Mouse (Mus musculus) hindbrain, embryonic 16.5 days (tissue): ENCODE data around the gene Cnot10. TPM values are rescaled to one million over a fixed set of nuclear protein-coding genes. Genes with fewer than 3 reads are reported as not detected.
A peak's percentile ranks its signal among the peaks of the same experiment; 100 is the strongest.

Experiments
- ATAC-seq: fragments of 200-750 bp; cut with Nextera tagmentation; 2 replicates; pipeline ENCODE4 v1.8.0; 2017; ENCODE audit warnings: moderate TSS enrichment, moderate library complexity
- H3K27ac ChIP-seq: fragments of 300-500 bp; sonication (generic); 2 replicates; pipeline ENCODE4 v1.5.1; 2014; ENCODE audit warnings: low read depth, mild to moderate bottlenecking, control low read depth, low read length, moderate library complexity
- H3K27me3 ChIP-seq: fragments of 300-500 bp; sonication (generic); replicated peaks from 2 replicates; pipeline ENCODE4 v1.6.1; 2014; ENCODE audit warnings: low read length; ENCODE audit not compliant: control insufficient read depth, insufficient read depth
- H3K36me3 ChIP-seq: fragments of 300-500 bp; sonication (generic); 2 replicates; pipeline ENCODE4 v1.6.1; 2014; ENCODE audit warnings: mild to moderate bottlenecking, low read length, moderate library complexity, mixed read lengths; ENCODE audit not compliant: control insufficient read depth, insufficient read depth
- H3K4me1 ChIP-seq: fragments of 300-500 bp; sonication (generic); 2 replicates; pipeline ENCODE4 v1.6.1; 2014; ENCODE audit warnings: low read depth, low read length; ENCODE audit not compliant: control insufficient read depth, insufficient read depth
- H3K4me2 ChIP-seq: fragments of 300-500 bp; sonication (generic); 2 replicates; pipeline ENCODE4 v1.6.1; 2014; ENCODE audit warnings: mild to moderate bottlenecking, low read length, control low read depth, moderate library complexity
- H3K4me3 ChIP-seq: fragments of 300-500 bp; sonication (generic); 2 replicates; pipeline ENCODE4 v1.5.1; 2014; ENCODE audit warnings: mild to moderate bottlenecking, low read length, control low read depth, moderate library complexity
- H3K9ac ChIP-seq: fragments of 300-500 bp; sonication (generic); 2 replicates; pipeline ENCODE4 v1.6.1; 2014; ENCODE audit warnings: low read depth, mild to moderate bottlenecking, control low read depth, low read length, moderate library complexity
- H3K9me3 ChIP-seq: fragments of 300-500 bp; sonication (generic); 2 replicates; pipeline ENCODE4 v1.6.1; 2014; ENCODE audit warnings: mild to moderate bottlenecking, low read length, moderate library complexity; ENCODE audit not compliant: control insufficient read depth
- WGBS: fragments of 180-500 bp; shearing (Covaris S2); extraction: QIAGEN DNeasy Blood & Tissue Kit; methylation state at CpG from one replicate; pipeline ENCODE4 v1.1.7; 2014; 5-methylcytosine and 5-hydroxymethylcytosine counted together
- polyA plus RNA-seq: library from polyadenylated mRNA; unstranded; fragments of >200 nt; fragmentation: Nextera tagmentation; extraction: Ambion mirVana; gene quantifications from 2 replicates; pipeline ENCODE4 v1.2.1, GENCODE M21; 2015

The Cnot10 gene
- polyA plus RNA-seq, 1 experiment from 2014 or later, result 52.1 TPM

- Histone ChIP-seq H3K4me3 (peak overlapping the region; percentile 63), H3K27me3 (peaks cover 12% of the 10 kb centered on the region), H3K9ac (peak overlapping the region; percentile 76), H3K9me3 (no peaks in the 10 kb centered on the region), H3K27ac (peak overlapping the region; percentile 77), H3K4me1 (peaks cover 17% of the 10 kb centered on the region), H3K4me2 (peak overlapping the region; percentile 95), H3K36me3 (0 out of 2 replicates have a peak, but pooled peaks cover 2% of the 10 kb centered on the region)
- WGBS, result 14% methylated on average over 18 of the region's 18 CpGs
- no peak for ATAC-seq
Measured at GRCm38 (mm10) chr9:114639186-114639748, 717 bp downstream of the Cnot10 start.

- peaks cover 17% of the 10 kb centered on the region for H3K4me1 ChIP-seq
- H3K4me2 ChIP-seq, result no peak overlapping the region
- H3K9ac ChIP-seq, result no peak overlapping the region
- H3K27ac ChIP-seq, result no peak overlapping the region
- no peak for ATAC-seq
- H3K9me3 ChIP-seq, result no peaks in the 10 kb centered on the region
- H3K36me3 ChIP-seq, result 0 out of 2 replicates have a peak, but pooled peaks cover 2% of the 10 kb centered on the region
- WGBS, result 75% methylated on average over 3 of the region's 3 CpGs
- H3K27me3 ChIP-seq, result no peaks in the 10 kb centered on the region
- H3K4me3 ChIP-seq, result no peak overlapping the region
Measured at GRCm38 (mm10) chr9:114636751-114637150, 3.2 kb downstream of the Cnot10 start.

GRCm38 (mm10) chr9:114636150-114636549 is 3.8 kb downstream of the Cnot10 start:
- no peak overlapping the region for H3K4me2 ChIP-seq
- no peaks in the 10 kb centered on the region for H3K9me3 ChIP-seq
- ATAC-seq, result no peak
- no peaks in the 10 kb centered on the region for H3K27me3 ChIP-seq
- H3K36me3 ChIP-seq, result 0 out of 2 replicates have a peak, but pooled peaks cover 4% of the 10 kb centered on the region
- no peak overlapping the region for H3K9ac ChIP-seq
- 92% methylated on average over 4 of the region's 4 CpGs for WGBS
- H3K4me1 ChIP-seq, result peaks cover 17% of the 10 kb centered on the region
- no peak overlapping the region for H3K4me3 ChIP-seq
- H3K27ac ChIP-seq, result no peak overlapping the region

DNA sequence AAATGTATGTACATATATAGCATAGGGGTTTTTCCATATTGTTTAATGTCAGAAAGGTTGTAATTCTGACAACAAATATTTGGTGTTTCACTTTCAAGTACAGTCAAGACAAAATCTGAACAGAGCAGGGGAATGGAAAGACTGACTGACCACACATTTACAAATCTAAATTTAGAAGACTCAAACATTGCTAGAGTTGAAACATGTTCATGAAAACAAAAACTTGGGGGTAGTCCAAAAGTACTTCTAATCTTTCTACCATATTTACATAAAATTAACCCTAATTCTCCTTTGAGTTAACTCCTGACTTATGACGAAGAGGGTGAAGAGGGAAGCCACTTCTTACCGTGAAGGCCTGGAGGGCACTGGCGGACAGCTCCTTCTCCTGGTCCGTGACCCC is 7.7 kb downstream of the Cnot10 start:
- no peak overlapping the region for H3K9ac ChIP-seq
- 78% methylated on average over 4 of the region's 4 CpGs for WGBS
- H3K4me2 ChIP-seq, result no peak overlapping the region
- peaks cover 4% of the 10 kb centered on the region; the same call in 1 of the 2 replicates for H3K4me1 ChIP-seq
- no peaks in the 10 kb centered on the region for H3K27me3 ChIP-seq
- no peak for ATAC-seq
- H3K36me3 ChIP-seq, result peaks cover 12% of the 10 kb centered on the region; the same call in 1 of the 2 replicates
- no peaks in the 10 kb centered on the region for H3K9me3 ChIP-seq
- no peak overlapping the region for H3K4me3 ChIP-seq
- H3K27ac ChIP-seq, result no peak overlapping the region

DNA sequence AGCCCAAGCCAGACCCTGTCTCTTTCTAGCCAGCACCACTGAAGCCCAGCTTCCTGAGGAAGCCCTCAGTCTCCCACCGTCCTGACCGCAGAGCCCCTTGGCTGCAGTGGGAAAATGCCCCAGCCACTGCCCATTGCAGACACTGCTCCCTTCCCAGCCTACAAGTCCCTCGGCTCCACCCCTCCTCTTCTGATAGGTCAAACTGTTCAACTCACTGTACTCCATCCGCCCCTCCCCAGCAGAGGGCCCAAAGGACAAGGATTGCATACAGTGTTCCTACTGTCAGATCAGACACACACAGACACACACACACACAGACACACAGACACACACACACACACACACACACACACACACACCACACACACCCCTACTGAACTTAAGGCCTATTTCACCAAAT is 13.3 kb downstream of the Cnot10 start:
- Histone ChIP-seq H3K9ac (no peak overlapping the region), H3K9me3 (no peaks in the 10 kb centered on the region), H3K4me3 (no peak overlapping the region), H3K27ac (no peak overlapping the region), H3K27me3 (no peaks in the 10 kb centered on the region), H3K4me2 (no peak overlapping the region), H3K4me1 (no peaks in the 10 kb centered on the region), H3K36me3 (peaks cover 30% of the 10 kb centered on the region)
- ATAC-seq, result no peak
- WGBS, result 71% methylated on average over 4 of the region's 4 CpGs

DNA sequence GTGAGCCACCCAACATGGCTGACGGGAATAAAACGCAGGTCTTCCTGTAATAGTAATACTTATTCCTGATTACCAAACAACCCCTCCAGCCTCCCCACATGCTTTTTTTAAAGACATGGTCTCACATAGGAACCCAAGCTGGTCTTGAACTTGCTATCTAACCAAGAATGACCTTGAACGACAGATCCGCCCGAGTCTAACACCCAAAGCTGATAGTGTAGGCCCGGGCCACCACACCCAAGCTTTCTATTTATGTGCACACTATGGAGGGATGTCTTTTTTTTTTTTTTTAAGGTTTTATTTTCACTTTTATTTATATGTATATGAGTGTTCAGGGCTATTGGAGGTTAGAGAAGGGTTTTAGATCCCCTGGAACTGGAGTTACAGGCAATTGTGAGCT is 15.8 kb downstream of the Cnot10 start:
- peaks cover 32% of the 10 kb centered on the region for H3K36me3 ChIP-seq
- no peak overlapping the region for H3K27ac ChIP-seq
- ATAC-seq, result no peak
- H3K4me2 ChIP-seq, result no peak overlapping the region
- H3K9ac ChIP-seq, result no peak overlapping the region
- no peaks in the 10 kb centered on the region for H3K27me3 ChIP-seq
- no peaks in the 10 kb centered on the region for H3K4me1 ChIP-seq
- H3K4me3 ChIP-seq, result no peak overlapping the region
- no peaks in the 10 kb centered on the region for H3K9me3 ChIP-seq
- WGBS, result 95% methylated on average over 6 of the region's 6 CpGs

DNA sequence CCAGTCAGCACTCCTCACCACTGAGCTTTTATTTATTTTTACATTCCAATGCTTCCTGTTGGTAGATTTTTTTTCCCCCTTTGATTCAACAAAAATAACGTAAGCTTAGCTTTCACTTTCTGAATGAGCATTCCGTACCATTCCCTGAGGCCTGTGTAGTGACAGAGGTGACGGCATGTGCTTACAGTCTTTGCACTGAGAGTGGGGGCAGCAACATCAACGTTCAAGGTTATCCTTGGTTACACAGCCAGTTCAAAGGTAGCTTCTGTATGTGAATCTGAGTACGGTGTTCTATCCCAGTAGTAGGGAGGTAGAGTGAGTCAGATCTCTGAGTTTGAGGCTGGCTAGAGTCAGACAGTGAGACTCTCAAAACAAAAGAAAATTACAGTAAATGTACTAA is 18.8 kb downstream of the Cnot10 start:
- H3K4me3 ChIP-seq, result no peak overlapping the region
- peaks cover 30% of the 10 kb centered on the region for H3K36me3 ChIP-seq
- no peak overlapping the region for H3K9ac ChIP-seq
- H3K9me3 ChIP-seq, result no peaks in the 10 kb centered on the region
- H3K27ac ChIP-seq, result no peak overlapping the region
- no peak for ATAC-seq
- H3K4me1 ChIP-seq, result no peaks in the 10 kb centered on the region
- H3K27me3 ChIP-seq, result no peaks in the 10 kb centered on the region
- WGBS, result 93% methylated on average over 5 of the region's 5 CpGs
- H3K4me2 ChIP-seq, result no peak overlapping the region

- ATAC-seq, result no peak
- Histone ChIP-seq H3K27me3 (no peaks in the 10 kb centered on the region), H3K9me3 (no peaks in the 10 kb centered on the region), H3K36me3 (peaks cover 51% of the 10 kb centered on the region), H3K4me3 (no peak overlapping the region), H3K9ac (no peak overlapping the region), H3K4me1 (no peaks in the 10 kb centered on the region), H3K27ac (no peak overlapping the region), H3K4me2 (no peak overlapping the region)
- WGBS, result 87% methylated on average over 9 of the region's 9 CpGs
Measured at GRCm38 (mm10) chr9:114614176-114614953, 25.6 kb downstream of the Cnot10 start.

GRCm38 (mm10) chr9:114613026-114613425 is 27.0 kb downstream of the Cnot10 start:
- H3K4me1 ChIP-seq, result no peaks in the 10 kb centered on the region
- H3K27ac ChIP-seq, result no peak overlapping the region
- no peak overlapping the region for H3K4me3 ChIP-seq
- H3K27me3 ChIP-seq, result no peaks in the 10 kb centered on the region
- no peak overlapping the region for H3K9ac ChIP-seq
- H3K4me2 ChIP-seq, result no peak overlapping the region
- H3K9me3 ChIP-seq, result no peaks in the 10 kb centered on the region
- peaks cover 56% of the 10 kb centered on the region for H3K36me3 ChIP-seq
- ATAC-seq, result no peak
- WGBS, result 96% methylated on average over 4 of the region's 4 CpGs
